ENCODE assay signal across 9 mouse cellular contexts in genomic region chr3:58657356-58657755, GRCm38 (mm10). TPM values are rescaled to one million over a fixed set of nuclear protein-coding genes. Genes with fewer than 3 reads are reported as not detected.
DNase-seq lines count a peak whose midpoint lies in the region; TF ChIP-seq lines count a peak whose summit lies in the region.
"Had no signal": no experiment of that assay in that cellular context is flagged by ENCODE, and none has a peak within 500 bp of the region (broad histone marks: within the 10 kb centered on the region; RNA-seq: fewer than 3 reads in every experiment).

No protein-coding gene starts in this region.

- TF ChIP-seq POLR2A in lung, adult 2 months (IDR thresholded peaks at IDR 0.05; ENCODE audit: borderline replicate concordance, extremely low read depth, low read depth, low read length) = no peak

- DNase-seq in cerebellum, postnatal 10 days = peak; percentile 57 to 68
- no peak for DNase-seq in cerebellum, adult 8-10 months
- peak; percentile 58 for DNase-seq in urinary bladder, postnatal 14 days (ENCODE audit: low spot score)
- DNase-seq in urinary bladder, postnatal 4 days (ENCODE audit: low spot score in 2 of 2) = no peak
- DNase-seq in gastrocnemius, adult 2 months = peak; percentile 71
- peak; percentile 44 for DNase-seq in lung, adult 2 months
- peak; percentile 32 to 64 for DNase-seq in spleen, postnatal 14 days (ENCODE audit: low spot score in 2 of 2)
- no peak for DNase-seq in cerebellum, adult 9-10 months

- no peak overlapping the region for H3K27ac ChIP-seq in gastrocnemius, adult 2 months
- H3K27ac ChIP-seq: midbrain, embryonic 12.5 days had no signal

- peak overlapping the region; percentile 46 for H3K4me3 ChIP-seq in gastrocnemius, adult 2 months
- no peak overlapping the region for H3K4me3 ChIP-seq in lung, adult 2 months (replicated peaks; ENCODE audit: extremely low read depth, low read depth, low read length)
- H3K4me3 ChIP-seq: midbrain, embryonic 12.5 days had no signal

- H3K4me1 ChIP-seq in lung, adult 2 months (ENCODE audit: control insufficient read depth, insufficient read depth, low read length) = no peaks in the 10 kb centered on the region
- H3K4me1 ChIP-seq: midbrain, embryonic 12.5 days had no signal

- peak; percentile 71 for TF ChIP-seq CTCF in gastrocnemius, adult 2 months (IDR thresholded peaks at IDR 0.05)
- peak; percentile 54 for TF ChIP-seq CTCF in lung, adult 2 months (IDR thresholded peaks at IDR 0.05; ENCODE audit: insufficient read depth, low read length)

- 15% methylated on average over 2 of the region's 2 CpGs for WGBS in lung, adult 2 months

- intact Hi-C loops in gastrocnemius, adult 2 months (cut with DNase I) = loop anchor here (5.0 to 10.0 kb wide), 2 partner anchors 70 to 243 kb away; partner anchors contain the start of gene Tsc22d2

RNA-seq across cellular contexts. Expression of gene Erich6, which starts 20.3 kb away (rescaled TPM):
- not detected for total RNA-seq in gastrocnemius, adult 2 months (2021)
- 0.09 TPM in 1 of 2 replicates, not detected in the other for polyA plus RNA-seq in lung, adult 2 months (2012; rRNA removed)

RNA-seq across cellular contexts. Expression of gene Siah2, which starts 34.8 kb away (rescaled TPM):
- 10 to 100 TPM in 1 of 2 experiments, 1 to 10 TPM in 1; 8.3 to 11.8 TPM for total RNA-seq in gastrocnemius, adult 2 months (2021)
- 14.4 and 17.3 TPM in 2 replicates for polyA plus RNA-seq in lung, adult 2 months (2012; rRNA removed)

Comparison
In these comparisons a context has a peak if more than half of its experiments do, and no peak if none do; other contexts are left out.
1. DNase-seq: peak in cerebellum, postnatal 10 days (2 of 2), urinary bladder, postnatal 14 days (single experiment), gastrocnemius, adult 2 months (single experiment), lung, adult 2 months (single experiment) and spleen, postnatal 14 days (2 of 2); none in cerebellum, adult 8-10 months (single experiment), urinary bladder, postnatal 4 days (0 of 2) and cerebellum, adult 9-10 months (single experiment).